Mouse (Mus musculus) telencephalon, adult 2 months (tissue): Measurements from ENCODE around the gene Eif2ak4.

Source experiments
- DNase-seq: peaks from one replicate; pipeline ENCODE4 v3.0.0-alpha.2; 2011; ENCODE audit warnings: low read depth, low spot score

Eif2ak4 gene

GRCm38 (mm10) chr2:118404336-118404735 is 15.9 kb downstream of the Eif2ak4 start:
- no peak for DNase-seq

- no peak for DNase-seq
Observed at GRCm38 (mm10) chr2:118405568-118405967, 17.1 kb downstream of the Eif2ak4 start.

GRCm38 (mm10) chr2:118406811-118407210 is 18.4 kb downstream of the Eif2ak4 start:
- DNase-seq: no peak

- DNase-seq: no peak
Observed at GRCm38 (mm10) chr2:118408336-118408895, 20.0 kb downstream of the Eif2ak4 start.

GRCm38 (mm10) chr2:118412821-118413220 is 24.4 kb downstream of the Eif2ak4 start:
- no peak for DNase-seq

- DNase-seq: no peak
Observed at GRCm38 (mm10) chr2:118415601-118416355, 27.4 kb downstream of the Eif2ak4 start.

- DNase-seq: no peak
Observed at GRCm38 (mm10) chr2:118418076-118418475, 29.7 kb downstream of the Eif2ak4 start.

- no peak for DNase-seq
Observed at GRCm38 (mm10) chr2:118421951-118422350, 33.5 kb downstream of the Eif2ak4 start.

- DNase-seq: no peak
Observed at GRCm38 (mm10) chr2:118422385-118422784, 34.0 kb downstream of the Eif2ak4 start.

GRCm38 (mm10) chr2:118428296-118428695 is 39.9 kb downstream of the Eif2ak4 start:
- no peak for DNase-seq

GRCm38 (mm10) chr2:118429297-118429696 is 40.9 kb downstream of the Eif2ak4 start:
- no peak for DNase-seq

- DNase-seq: no peak
Observed at GRCm38 (mm10) chr2:118430630-118431029, 42.2 kb downstream of the Eif2ak4 start.

GRCm38 (mm10) chr2:118431589-118431988 is 43.2 kb downstream of the Eif2ak4 start:
- no peak for DNase-seq

- no peak for DNase-seq
Observed at GRCm38 (mm10) chr2:118442172-118442571, 53.8 kb downstream of the Eif2ak4 start.

GRCm38 (mm10) chr2:118442723-118443122 is 54.3 kb downstream of the Eif2ak4 start:
- peak; percentile 43 for DNase-seq

GRCm38 (mm10) chr2:118445696-118446674 is 57.6 kb downstream of the Eif2ak4 start:
- peak; percentile 33 for DNase-seq

- DNase-seq: peak; percentile 76
Observed at GRCm38 (mm10) chr2:118448181-118448580, 59.8 kb downstream of the Eif2ak4 start.

- no peak for DNase-seq
Observed at GRCm38 (mm10) chr2:118451056-118451455, 62.6 kb downstream of the Eif2ak4 start.

GRCm38 (mm10) chr2:118457029-118457428 is 68.6 kb downstream of the Eif2ak4 start:
- no peak for DNase-seq

- peak; percentile 71 for DNase-seq
Observed at GRCm38 (mm10) chr2:118457463-118458261, 69.2 kb downstream of the Eif2ak4 start.

- DNase-seq: no peak
Observed at GRCm38 (mm10) chr2:118461480-118462165, 73.2 kb downstream of the Eif2ak4 start.
